Mouse (Mus musculus) limb, embryonic 14.5 days (tissue): ENCODE results near the gene Hspb1. TPM values are rescaled to one million over a fixed set of nuclear protein-coding genes. Genes with fewer than 3 reads are reported as not detected.

ENCODE experiments used
- ATAC-seq: fragments of 200-750 bp; cut with Nextera tagmentation; 2 replicates; pipeline ENCODE4 v1.8.0; 2017; ENCODE audit warnings: low read depth, moderate number of reproducible peaks, moderate TSS enrichment; ENCODE audit not compliant: low FRiP score
- DNase-seq: peaks from one replicate; pipeline ENCODE4 v3.0.0-alpha.2; 2015; ENCODE audit warnings: low spot score
- H3K27ac ChIP-seq: fragments of 300-500 bp; sonication (generic); replicated peaks from 2 replicates; pipeline ENCODE4 v1.5.1; 2014; ENCODE audit warnings: low read depth, mild to moderate bottlenecking, low read length, moderate library complexity, mixed read lengths
- H3K27me3 ChIP-seq: fragments of 300-500 bp; sonication (generic); 2 replicates; pipeline ENCODE4 v1.6.1; 2014; ENCODE audit warnings: low read length, mixed read lengths; ENCODE audit not compliant: control insufficient read depth, insufficient read depth
- H3K36me3 ChIP-seq: fragments of 300-500 bp; sonication (generic); 2 replicates; pipeline ENCODE4 v1.6.1; 2014; ENCODE audit warnings: mild to moderate bottlenecking, low read length, moderate library complexity, mixed read lengths; ENCODE audit not compliant: control insufficient read depth, insufficient read depth
- H3K4me1 ChIP-seq: fragments of 300-500 bp; sonication (generic); 2 replicates; pipeline ENCODE4 v1.6.1; 2014; ENCODE audit warnings: antibody characterized with exemption, low read length, mixed read lengths; ENCODE audit not compliant: control insufficient read depth, insufficient read depth
- H3K4me2 ChIP-seq: fragments of 300-500 bp; sonication (generic); replicated peaks from 2 replicates; pipeline ENCODE4 v1.6.1; 2014; ENCODE audit warnings: low read depth, mild to moderate bottlenecking, low read length, moderate library complexity; ENCODE audit not compliant: severe bottlenecking
- H3K4me3 ChIP-seq: fragments of 300-500 bp; sonication (generic); replicated peaks from 2 replicates; pipeline ENCODE4 v1.5.1; 2014; ENCODE audit warnings: low read length
- H3K9ac ChIP-seq: fragments of 300-500 bp; sonication (generic); 2 replicates; pipeline ENCODE4 v1.6.1; 2014; ENCODE audit warnings: mild to moderate bottlenecking, low read depth, low read length, moderate library complexity; ENCODE audit not compliant: severe bottlenecking
- H3K9me3 ChIP-seq: fragments of 300-500 bp; sonication (generic); 2 replicates; pipeline ENCODE4 v1.6.1; 2016; ENCODE audit warnings: low read length; ENCODE audit not compliant: control insufficient read depth
- POLR2A ChIP-seq: fragments of 200-500 bp; IDR thresholded peaks from 2 replicates; pipeline ENCODE4 v1.8.0; 2012; ENCODE audit warnings: inconsistent platforms, mild to moderate bottlenecking, moderate library complexity, borderline replicate concordance; ENCODE audit not compliant: insufficient read depth, insufficient read length; ENCODE audit errors: extremely low read depth
- WGBS: fragments of 180-500 bp; shearing (Covaris S2); extraction: QIAGEN DNeasy Blood & Tissue Kit; methylation state at CpG from one replicate; pipeline ENCODE4 v1.1.7; 2014; 5-methylcytosine and 5-hydroxymethylcytosine counted together
- polyA plus RNA-seq, 2 experiments: library from polyadenylated mRNA; depleted of rRNA in 1 of 2; stranded (reverse) in 1 of 2; unstranded in 1 of 2; fragments of >200 nt; fragmentation: Nextera tagmentation in 1 of 2; extraction: Ambion mirVana in 1 of 2; gene quantifications; 2 replicates each; pipeline versions ENCODE4 v1.2.1 to v1.2.3; 2012 to 2014

Gene Hspb1
- polyA plus RNA-seq, 2 experiments, result 326 to 574 TPM

DNA sequence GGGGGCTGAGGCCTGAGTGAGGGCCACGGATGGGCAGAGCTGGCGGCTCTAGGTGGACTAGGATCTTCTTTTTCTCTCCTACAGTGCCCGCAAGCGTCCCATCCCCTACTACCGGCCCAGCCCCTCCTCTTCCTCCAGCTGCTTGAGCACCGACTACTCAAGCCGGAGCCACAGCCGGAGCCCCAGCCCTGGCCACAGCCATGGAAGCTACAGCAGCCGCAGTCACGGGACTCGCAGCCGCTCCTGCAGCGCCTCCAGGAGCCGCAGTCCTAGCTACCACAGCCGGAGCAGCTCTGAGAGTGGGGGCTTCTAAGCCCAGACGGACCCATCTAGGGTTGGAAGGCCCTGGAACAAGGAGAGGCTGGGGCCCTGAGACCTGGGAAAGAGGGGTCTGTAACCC, 14.7 kb upstream of the Hspb1 start:
- Histone ChIP-seq H3K36me3 (no peaks in the 10 kb centered on the region), H3K4me1 (peaks cover 3% of the 10 kb centered on the region; the same call in 1 of the 2 replicates), H3K27me3 (peaks cover 33% of the 10 kb centered on the region), H3K9me3 (no peaks in the 10 kb centered on the region), H3K4me3 (no peak overlapping the region), H3K27ac (no peak overlapping the region), H3K4me2 (no peak overlapping the region), H3K9ac (no peak overlapping the region)
- TF ChIP-seq POLR2A, result no peak
- DNase-seq (no peak), ATAC-seq (no peak)
- 11% methylated on average over 14 of the region's 16 CpGs for WGBS

- H3K9ac ChIP-seq, result no peak overlapping the region
- no peak overlapping the region for H3K4me3 ChIP-seq
- DNase-seq (no peak), ATAC-seq (no peak)
- H3K4me1 ChIP-seq, result peaks cover 3% of the 10 kb centered on the region; the same call in 1 of the 2 replicates
- H3K4me2 ChIP-seq, result no peak overlapping the region
- TF ChIP-seq POLR2A, result no peak
- WGBS, result 62% methylated on average over 8 of the region's 9 CpGs
- no peaks in the 10 kb centered on the region for H3K36me3 ChIP-seq
- H3K9me3 ChIP-seq, result no peaks in the 10 kb centered on the region
- H3K27ac ChIP-seq, result no peak overlapping the region
- H3K27me3 ChIP-seq, result peaks cover 25% of the 10 kb centered on the region
Measured at GRCm38 (mm10) chr5:135873753-135874152, 14.0 kb upstream of the Hspb1 start.

GRCm38 (mm10) chr5:135877180-135877579, 10.5 kb upstream of the Hspb1 start:
- Histone ChIP-seq H3K4me1 (peaks cover 10% of the 10 kb centered on the region), H3K9ac (no peak overlapping the region), H3K27ac (no peak overlapping the region), H3K36me3 (no peaks in the 10 kb centered on the region), H3K9me3 (no peaks in the 10 kb centered on the region), H3K4me3 (peak overlapping the region; percentile 37; the same call in 1 of the 2 replicates), H3K27me3 (no peaks in the 10 kb centered on the region), H3K4me2 (peak overlapping the region; percentile 50)
- DNase-seq (peak; percentile 85), ATAC-seq (peak; percentile 17; the same call in 1 of the 2 replicates)
- 15% methylated on average over 8 of the region's 8 CpGs for WGBS
- TF ChIP-seq POLR2A, result no peak

DNA sequence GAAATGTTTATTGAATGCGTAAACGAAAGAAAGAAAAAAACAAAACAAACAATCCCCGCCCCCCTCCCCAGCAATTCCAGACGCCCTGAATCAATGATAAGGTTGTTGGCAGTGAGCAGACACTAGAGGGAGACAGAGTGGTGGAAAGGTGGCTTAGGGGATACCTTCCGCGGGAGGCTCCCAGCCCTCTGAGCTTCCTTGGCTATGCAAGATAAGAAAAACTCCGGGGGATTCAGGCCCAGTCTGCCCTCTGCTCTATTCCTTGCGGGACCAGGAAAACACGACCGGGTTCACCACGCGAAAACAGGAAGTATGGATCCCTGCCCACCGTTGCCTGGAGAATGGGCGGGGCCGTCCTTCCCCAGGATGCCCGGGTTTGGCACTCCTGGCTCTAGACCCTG, 9.9 kb upstream of the Hspb1 start:
- H3K27ac ChIP-seq, result no peak overlapping the region
- no peaks in the 10 kb centered on the region for H3K36me3 ChIP-seq
- ATAC-seq, result peak; percentile 30; the same call in 1 of the 2 replicates
- peak; percentile 78 for DNase-seq
- H3K4me1 ChIP-seq, result peaks cover 10% of the 10 kb centered on the region
- H3K9ac ChIP-seq, result peak overlapping the region; percentile 25
- WGBS, result under 1% methylated on average over 16 of the region's 16 CpGs
- H3K4me3 ChIP-seq, result peak overlapping the region; percentile 37
- H3K27me3 ChIP-seq, result no peaks in the 10 kb centered on the region
- no peak for TF ChIP-seq POLR2A
- peak overlapping the region; percentile 50 for H3K4me2 ChIP-seq
- no peaks in the 10 kb centered on the region for H3K9me3 ChIP-seq

DNA sequence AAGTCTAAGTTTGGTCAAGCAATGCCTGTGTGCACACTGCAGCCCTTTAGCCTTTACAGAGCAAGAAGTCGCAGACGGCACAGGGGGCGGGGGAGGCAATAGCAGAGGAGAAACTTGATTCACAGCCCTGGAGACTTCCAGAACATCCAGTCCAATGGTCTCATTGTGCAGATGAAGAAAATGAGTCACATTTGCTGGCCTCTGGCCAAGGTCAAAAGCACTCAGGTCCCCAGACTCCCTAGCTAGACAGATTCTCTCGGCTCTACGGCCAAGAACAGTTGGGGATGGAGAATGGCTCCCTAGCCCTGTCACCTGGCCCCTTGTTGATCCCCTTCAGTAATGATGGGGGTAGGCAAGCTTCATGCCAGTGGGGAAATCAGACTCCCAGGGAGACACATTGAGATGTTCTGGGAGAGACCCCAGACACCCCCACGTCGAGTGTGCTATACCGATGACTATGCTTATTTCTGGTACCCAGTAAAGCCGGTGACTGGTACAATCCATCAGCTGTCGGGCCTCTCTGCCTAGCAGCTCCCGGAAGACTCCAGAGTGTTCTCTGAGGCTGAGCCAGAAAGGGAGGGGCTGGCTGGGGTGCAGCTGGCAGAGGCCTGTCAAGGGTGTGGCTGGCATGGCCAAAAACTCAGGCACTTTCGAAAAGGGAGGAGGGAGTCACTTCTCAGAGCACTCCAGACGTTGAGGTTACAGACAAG, 8.1 kb upstream of the Hspb1 start:
- peak; percentile 70 for ATAC-seq
- H3K9ac ChIP-seq, result no peak overlapping the region
- H3K9me3 ChIP-seq, result no peaks in the 10 kb centered on the region
- H3K36me3 ChIP-seq, result no peaks in the 10 kb centered on the region
- H3K4me3 ChIP-seq, result no peak overlapping the region
- peaks cover 10% of the 10 kb centered on the region for H3K4me1 ChIP-seq
- no peak overlapping the region for H3K4me2 ChIP-seq
- 44% methylated on average over 13 of the region's 13 CpGs for WGBS
- no peak for TF ChIP-seq POLR2A
- H3K27ac ChIP-seq, result no peak overlapping the region
- DNase-seq, result peak; percentile 67
- no peaks in the 10 kb centered on the region for H3K27me3 ChIP-seq
